Mouse (Mus musculus) heart, adult 2 months (tissue): ENCODE data around the gene Dmgdh.

Experiments used
- CTCF ChIP-seq: fragments of 200-600 bp; IDR thresholded peaks from 2 replicates; pipeline ENCODE4 v1.8.1; 2022; ENCODE audit warnings: antibody characterized with exemption, mild to moderate bottlenecking, moderate library complexity
- EP300 ChIP-seq: fragments of 200-500 bp; IDR thresholded peaks from 2 replicates; pipeline ENCODE4 v1.6.1; 2011; ENCODE audit warnings: low read depth, low read length, control low read depth; ENCODE audit not compliant: insufficient read depth
- POLR2A ChIP-seq: fragments of 200-500 bp; IDR thresholded peaks from 2 replicates; pipeline ENCODE4 v1.6.1; 2011; ENCODE audit warnings: mild to moderate bottlenecking, low read depth, low read length, control low read depth; ENCODE audit not compliant: insufficient read depth

- TF ChIP-seq EP300 (no peak), POLR2A (no peak), CTCF (no peak)
Measured at GRCm38 (mm10) chr13:93793643-93794182, 119.5 kb downstream of the Dmgdh start.
